Mouse (Mus musculus): Measurements from ENCODE around the gene Ndufs3. TPM values are rescaled to one million over a fixed set of nuclear protein-coding genes. Genes with fewer than 3 reads are reported as not detected.

Gene Ndufs3
- polyA plus RNA-seq (2016; fragmentation: Nextera tagmentation; extraction: Ambion mirVana): 216 and 220 TPM in 2 replicates

- Histone ChIP-seq H3K27me3 (ENCODE audit: low read depth, poor library complexity, severe bottlenecking) (no peaks in the 10 kb centered on the region), H3K4me3 (peak within 1 kb of the TSS; percentile 82), H3K27ac (peak within 1 kb of the TSS; percentile 94), H3K36me3 (peaks cover 71% of the 10 kb centered on the region), H3K9me3 (replicated peaks) (no peaks in the 10 kb centered on the region), H3K4me1 (peaks cover 21% of the 10 kb centered on the region)
- peak; percentile 96 for DNase-seq (ENCODE audit: low spot score)
- WGBS: under 1% methylated on average over 43 of the region's 43 CpGs
Measured at GRCm38 (mm10) chr2:90904076-90904855, at the start of gene Ndufs3, which contains the start of gene Kbtbd4. Gene Ndufs3 (minus strand): TSS chr2:90904827. Gene Kbtbd4 (plus strand): TSS chr2:90904740.

GRCm38 (mm10) chr2:90953461-90953860 is 48.8 kb upstream of the Ndufs3 start:
- H3K4me1 ChIP-seq: 0 out of 2 replicates have a peak, but pooled peaks cover 5% of the 10 kb centered on the region
- no peak overlapping the region for H3K27ac ChIP-seq
- H3K4me3 ChIP-seq: no peak overlapping the region
- peaks cover 38% of the 10 kb centered on the region for H3K36me3 ChIP-seq
- DNase-seq (ENCODE audit: low spot score): no peak
- WGBS: 84% methylated on average over 3 of the region's 3 CpGs
- no peaks in the 10 kb centered on the region for H3K9me3 ChIP-seq (replicated peaks)
- H3K27me3 ChIP-seq (ENCODE audit: low read depth, poor library complexity, severe bottlenecking): no peaks in the 10 kb centered on the region

DNA sequence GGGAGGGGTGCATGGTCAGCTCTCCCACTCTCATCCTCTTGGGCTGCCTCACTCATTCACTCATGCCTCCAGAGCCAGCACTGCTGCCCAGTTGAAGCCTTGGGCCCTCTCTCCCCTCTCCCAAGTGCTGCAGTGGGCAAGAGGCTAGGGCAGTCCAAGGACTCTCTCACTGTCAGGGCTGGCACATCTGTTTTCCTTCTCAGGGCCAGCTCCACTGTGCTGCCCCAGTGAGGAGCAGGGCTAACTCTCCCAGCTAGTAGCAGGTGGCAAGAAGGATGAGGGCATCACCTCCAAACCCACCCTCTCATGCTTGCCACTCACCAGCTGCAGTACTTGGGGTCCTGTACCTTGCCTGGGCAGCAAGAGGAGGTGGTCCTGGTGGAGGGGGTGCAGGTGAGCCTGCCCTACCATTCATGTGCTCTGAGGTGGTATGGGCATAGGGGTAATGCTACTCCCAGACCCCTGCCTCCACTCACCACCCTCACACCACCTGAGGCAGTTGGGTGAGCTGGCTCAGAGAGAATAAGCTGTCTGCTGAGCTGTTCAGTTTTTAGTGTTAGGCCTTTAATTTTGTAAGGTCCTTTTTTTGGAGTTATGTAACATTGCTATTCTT is 46.1 kb upstream of the Ndufs3 start:
- Histone ChIP-seq H3K36me3 (peaks cover 39% of the 10 kb centered on the region), H3K4me1 (0 out of 2 replicates have a peak, but pooled peaks cover 5% of the 10 kb centered on the region), H3K27me3 (ENCODE audit: low read depth, poor library complexity, severe bottlenecking) (no peaks in the 10 kb centered on the region), H3K9me3 (replicated peaks) (no peaks in the 10 kb centered on the region), H3K4me3 (no peak overlapping the region), H3K27ac (no peak overlapping the region)
- no peak for DNase-seq (ENCODE audit: low spot score)

GRCm38 (mm10) chr2:90950149-90950548 is 45.5 kb upstream of the Ndufs3 start:
- H3K27ac ChIP-seq: no peak overlapping the region
- H3K27me3 ChIP-seq (ENCODE audit: low read depth, poor library complexity, severe bottlenecking): no peaks in the 10 kb centered on the region
- 0 out of 2 replicates have a peak, but pooled peaks cover 5% of the 10 kb centered on the region for H3K4me1 ChIP-seq
- no peak for DNase-seq (ENCODE audit: low spot score)
- 90% methylated on average over 5 of the region's 5 CpGs for WGBS
- H3K36me3 ChIP-seq: peaks cover 33% of the 10 kb centered on the region
- no peaks in the 10 kb centered on the region for H3K9me3 ChIP-seq (replicated peaks)
- H3K4me3 ChIP-seq: no peak overlapping the region

DNA sequence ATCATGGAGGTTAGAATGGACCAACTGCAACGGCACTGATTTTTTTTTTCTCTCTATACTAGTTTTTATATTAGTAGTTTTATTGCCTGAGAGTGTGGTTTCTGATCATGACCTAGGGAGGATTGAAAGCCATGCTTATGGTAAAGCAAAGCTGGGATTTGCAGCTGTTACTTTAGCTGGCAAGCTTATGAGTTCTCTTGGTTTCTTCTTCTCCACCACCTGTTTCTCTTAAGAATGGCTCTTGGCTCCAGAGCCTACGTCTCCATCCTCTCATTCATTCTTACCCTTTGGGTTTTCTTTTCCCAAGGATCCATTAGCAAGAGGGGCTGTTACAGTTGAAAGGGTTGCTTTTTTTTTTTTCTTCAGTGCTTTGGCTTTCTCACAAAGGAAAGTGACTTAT is 37.1 kb upstream of the Ndufs3 start:
- Histone ChIP-seq H3K4me1 (peaks cover 18% of the 10 kb centered on the region), H3K27ac (no peak overlapping the region), H3K27me3 (ENCODE audit: low read depth, poor library complexity, severe bottlenecking) (no peaks in the 10 kb centered on the region), H3K36me3 (peaks cover 14% of the 10 kb centered on the region; the same call in 1 of the 2 replicates), H3K4me3 (peak overlapping the region; percentile 99), H3K9me3 (replicated peaks) (no peaks in the 10 kb centered on the region)
- no peak for DNase-seq (ENCODE audit: low spot score)
- WGBS: 77% methylated on average over 2 of the region's 2 CpGs

DNA sequence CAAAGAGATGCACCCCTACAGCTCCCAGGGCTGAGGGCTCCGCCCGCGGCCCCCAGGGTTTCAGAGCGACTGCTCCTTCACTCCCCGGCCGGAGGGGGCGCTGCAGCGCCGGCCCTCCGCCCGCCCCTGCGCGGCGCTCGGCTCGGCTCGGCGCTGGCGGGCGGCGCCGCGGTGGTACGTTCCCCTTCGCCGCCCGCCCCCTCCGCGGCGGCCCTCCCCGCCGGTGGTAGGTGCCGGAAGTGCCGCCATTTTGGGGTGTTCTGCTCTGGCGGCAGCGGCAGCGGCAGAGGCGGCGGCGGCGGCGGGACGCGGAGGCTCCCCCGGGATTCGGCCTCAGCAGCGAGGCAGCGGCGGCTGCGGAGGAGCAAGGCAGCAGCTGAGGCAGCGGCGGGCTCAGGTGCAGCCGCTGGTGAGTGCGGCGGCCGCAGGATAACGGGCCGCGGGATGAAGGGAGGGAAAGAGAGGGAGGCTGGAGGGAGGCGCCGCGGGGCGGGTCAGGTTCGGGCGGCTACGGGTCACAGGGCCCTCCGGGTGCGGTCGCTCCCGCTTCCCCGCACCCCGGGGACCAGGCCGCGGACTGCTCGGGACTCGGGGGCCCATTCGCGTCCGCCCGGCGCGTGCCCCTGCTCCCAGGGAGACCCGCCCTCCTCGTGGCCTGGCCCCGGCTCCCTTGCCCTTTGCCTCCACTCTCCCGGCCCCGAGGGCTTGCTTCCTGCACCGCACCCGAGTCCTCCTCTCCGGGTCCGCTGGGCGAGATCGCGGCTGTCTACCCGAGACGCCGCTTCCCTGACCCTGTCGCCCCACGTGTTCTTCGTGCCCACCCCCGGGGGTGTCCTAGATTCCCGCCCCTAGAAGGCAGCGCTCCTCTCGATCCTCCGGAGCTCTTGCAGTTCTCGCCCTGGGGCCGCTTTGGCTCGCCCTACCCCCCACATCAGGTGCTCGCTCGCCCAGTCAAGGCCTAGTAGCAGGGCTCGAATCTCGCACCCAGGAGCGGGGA is 35.9 kb upstream of the Ndufs3 start, which contains the start of gene Celf1:
Gene Celf1, plus strand, starts transcription at position 150 of the 997 bp plus-strand sequence.
- Histone ChIP-seq H3K4me3 (peak within 1 kb of the TSS; percentile 99), H3K9me3 (replicated peaks) (no peaks in the 10 kb centered on the region), H3K27ac (peak within 1 kb of the TSS; percentile 98), H3K36me3 (peaks cover 14% of the 10 kb centered on the region; the same call in 1 of the 2 replicates), H3K4me1 (peaks cover 18% of the 10 kb centered on the region), H3K27me3 (ENCODE audit: low read depth, poor library complexity, severe bottlenecking) (no peaks in the 10 kb centered on the region)
- WGBS: under 1% methylated on average over 102 of the region's 113 CpGs
- peak; percentile 90 for DNase-seq (ENCODE audit: low spot score)

GRCm38 (mm10) chr2:90939750-90940149 is 35.1 kb upstream of the Ndufs3 start:
- H3K27ac ChIP-seq: peak overlapping the region; percentile 98
- H3K27me3 ChIP-seq (ENCODE audit: low read depth, poor library complexity, severe bottlenecking): no peaks in the 10 kb centered on the region
- H3K9me3 ChIP-seq (replicated peaks): no peaks in the 10 kb centered on the region
- H3K4me3 ChIP-seq: peak overlapping the region; percentile 99
- 55% methylated on average over 8 of the region's 8 CpGs for WGBS
- H3K36me3 ChIP-seq: peaks cover 14% of the 10 kb centered on the region; the same call in 1 of the 2 replicates
- no peak for DNase-seq (ENCODE audit: low spot score)
- H3K4me1 ChIP-seq: peaks cover 18% of the 10 kb centered on the region

DNA sequence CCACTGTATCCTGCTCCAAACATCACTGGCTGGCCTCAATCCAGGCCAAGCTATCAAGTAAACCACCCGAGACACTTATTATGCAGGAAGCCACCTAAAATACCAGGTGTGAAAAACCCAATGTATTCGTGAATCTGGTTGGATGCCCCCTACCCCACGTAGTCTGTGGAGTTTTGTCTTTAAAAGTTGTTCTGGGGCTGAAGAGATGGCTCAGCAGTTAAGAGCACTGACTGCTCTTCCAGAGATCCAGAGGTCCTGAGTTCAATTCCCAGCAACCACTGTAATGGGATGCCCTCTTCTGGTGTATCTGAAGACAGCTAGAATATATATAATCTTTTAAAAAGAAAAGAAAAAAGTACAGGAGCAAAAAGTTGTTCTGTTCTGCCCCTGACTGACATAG is 33.7 kb upstream of the Ndufs3 start:
- H3K27me3 ChIP-seq (ENCODE audit: low read depth, poor library complexity, severe bottlenecking): no peaks in the 10 kb centered on the region
- no peak for DNase-seq (ENCODE audit: low spot score)
- H3K27ac ChIP-seq: no peak overlapping the region
- H3K9me3 ChIP-seq (replicated peaks): no peaks in the 10 kb centered on the region
- H3K4me3 ChIP-seq: no peak overlapping the region
- peaks cover 12% of the 10 kb centered on the region; the same call in 1 of the 2 replicates for H3K36me3 ChIP-seq
- peaks cover 18% of the 10 kb centered on the region for H3K4me1 ChIP-seq
- WGBS: 75% methylated on average over 3 of the region's 3 CpGs

- 72% methylated on average over 2 of the region's 2 CpGs for WGBS
- no peak overlapping the region for H3K4me3 ChIP-seq
- H3K27ac ChIP-seq: no peak overlapping the region
- no peaks in the 10 kb centered on the region for H3K4me1 ChIP-seq
- no peaks in the 10 kb centered on the region for H3K36me3 ChIP-seq
- H3K9me3 ChIP-seq (replicated peaks): no peaks in the 10 kb centered on the region
- no peak for DNase-seq (ENCODE audit: low spot score)
- 0 out of 2 replicates have a peak, but pooled peaks cover 4% of the 10 kb centered on the region for H3K27me3 ChIP-seq (ENCODE audit: low read depth, poor library complexity, severe bottlenecking)
Measured at GRCm38 (mm10) chr2:90932273-90932672, 27.6 kb upstream of the Ndufs3 start.

DNA sequence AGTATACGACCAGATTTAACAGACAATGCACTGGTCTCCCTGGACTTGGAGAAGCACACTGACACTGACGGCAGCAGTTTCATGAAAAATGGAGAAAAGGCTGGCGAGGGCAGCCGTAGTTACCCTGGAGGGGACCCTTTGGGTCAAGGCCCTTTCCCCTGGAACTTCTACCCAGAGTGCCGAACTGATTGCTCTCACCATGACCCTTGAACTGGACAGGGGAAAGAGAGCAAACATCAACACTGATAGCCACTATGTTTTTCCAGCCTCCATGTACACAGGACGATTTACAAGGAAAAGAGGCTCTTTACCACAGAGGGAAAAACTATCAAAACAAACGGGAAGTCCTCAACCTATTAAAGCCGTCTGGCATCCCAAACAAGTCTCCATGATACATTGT is 27.2 kb upstream of the Ndufs3 start:
- DNase-seq (ENCODE audit: low spot score): no peak
- Histone ChIP-seq H3K4me3 (no peak overlapping the region), H3K9me3 (replicated peaks) (no peaks in the 10 kb centered on the region), H3K36me3 (no peaks in the 10 kb centered on the region), H3K27me3 (ENCODE audit: low read depth, poor library complexity, severe bottlenecking) (0 out of 2 replicates have a peak, but pooled peaks cover 4% of the 10 kb centered on the region), H3K27ac (no peak overlapping the region), H3K4me1 (no peaks in the 10 kb centered on the region)
- WGBS: 78% methylated on average over 8 of the region's 8 CpGs

DNA sequence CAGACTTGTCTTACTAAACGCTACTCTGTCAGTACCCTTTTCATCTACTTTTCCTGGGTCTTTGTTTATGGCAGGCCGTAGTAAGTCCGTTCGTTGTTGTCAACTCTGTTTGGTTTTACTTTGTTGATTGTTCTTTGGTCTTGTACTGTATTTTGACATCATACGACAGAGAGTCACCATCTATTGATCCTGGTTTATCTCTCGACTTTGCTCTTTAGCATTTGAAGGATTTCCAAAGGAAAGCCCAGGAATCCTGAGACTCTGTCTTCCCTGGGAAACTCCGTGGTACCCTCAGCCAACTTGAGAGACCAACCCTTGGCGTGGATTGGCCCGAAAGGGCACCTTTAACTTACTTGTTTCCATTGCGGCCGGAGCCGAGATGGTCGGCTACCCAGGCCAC is 23.9 kb upstream of the Ndufs3 start:
- Histone ChIP-seq H3K27ac (no peak overlapping the region), H3K4me1 (no peaks in the 10 kb centered on the region), H3K36me3 (no peaks in the 10 kb centered on the region), H3K27me3 (ENCODE audit: low read depth, poor library complexity, severe bottlenecking) (0 out of 2 replicates have a peak, but pooled peaks cover 4% of the 10 kb centered on the region), H3K9me3 (replicated peaks) (no peaks in the 10 kb centered on the region), H3K4me3 (no peak overlapping the region)
- WGBS: 87% methylated on average over 13 of the region's 13 CpGs
- no peak for DNase-seq (ENCODE audit: low spot score)

DNA sequence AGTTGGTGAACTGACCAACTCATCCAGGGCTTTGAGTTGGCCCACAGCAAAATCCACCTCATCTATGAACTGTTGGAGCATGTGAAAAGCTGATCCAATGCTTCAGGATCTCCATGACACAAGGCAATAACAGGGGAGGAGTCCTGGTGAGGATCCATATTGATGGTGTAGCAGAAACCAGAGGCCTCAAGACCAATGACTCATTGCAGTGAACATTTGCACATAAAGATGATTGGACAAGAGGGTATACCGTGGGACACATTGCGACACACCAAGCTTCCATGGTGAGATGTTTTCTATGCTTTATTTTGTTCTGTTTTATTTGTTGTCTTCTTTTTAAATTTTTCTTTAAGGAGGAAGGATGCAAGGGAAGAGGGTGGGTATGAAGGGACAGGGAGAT is 18.0 kb upstream of the Ndufs3 start:
- Histone ChIP-seq H3K27ac (no peak overlapping the region), H3K4me3 (no peak overlapping the region), H3K36me3 (no peaks in the 10 kb centered on the region), H3K9me3 (replicated peaks) (no peaks in the 10 kb centered on the region), H3K4me1 (peaks cover 7% of the 10 kb centered on the region), H3K27me3 (ENCODE audit: low read depth, poor library complexity, severe bottlenecking) (no peaks in the 10 kb centered on the region)
- WGBS: 84% methylated on average over 2 of the region's 2 CpGs
- DNase-seq (ENCODE audit: low spot score): no peak

All from limb, embryonic 10.5 days (tissue).